Mouse (Mus musculus) cerebellum, adult 2 months (tissue): ENCODE measurements at regions not wholly inside any gene's neighbourhood (a gene's known extent, or its start where the extent isn't known, plus 50 kb on each side); places are given as distances from the start of the nearest gene placed in this dataset.

Experiments used
- DNase-seq, 2 experiments: peaks; one replicate each; pipeline ENCODE4 v3.0.0; 2021
- H3K27ac ChIP-seq: fragments of 200-500 bp; 2 replicates; pipeline ENCODE4 v1.5.1; 2012; ENCODE audit warnings: low read length, control low read depth, inconsistent platforms; ENCODE audit not compliant: insufficient read depth
- H3K27me3 ChIP-seq: fragments of 200-500 bp; 2 replicates; pipeline ENCODE4 v1.6.1; 2012; ENCODE audit warnings: inconsistent platforms, mild to moderate bottlenecking, low read length, moderate library complexity; ENCODE audit not compliant: control insufficient read depth, insufficient read depth
- H3K4me1 ChIP-seq: fragments of 200-500 bp; 2 replicates; pipeline ENCODE4 v1.6.1; 2011; ENCODE audit warnings: low read length; ENCODE audit not compliant: control insufficient read depth, insufficient read depth
- H3K4me3 ChIP-seq: fragments of 200-500 bp; replicated peaks from 2 replicates; pipeline ENCODE3; 2011; ENCODE audit warnings: mild to moderate bottlenecking, low read depth, low read length, control low read depth; ENCODE audit not compliant: insufficient read depth
- CTCF ChIP-seq: fragments of 200-500 bp; IDR thresholded peaks from 2 replicates; pipeline ENCODE4 v1.5.1; 2011; ENCODE audit warnings: low read depth, mild to moderate bottlenecking, control low read depth, low read length, moderate library complexity, borderline replicate concordance; ENCODE audit not compliant: insufficient read depth
- POLR2A ChIP-seq: fragments of 200-500 bp; IDR thresholded peaks from 2 replicates; pipeline ENCODE4 v1.6.1; 2011; ENCODE audit warnings: low read length, control low read depth, borderline replicate concordance; ENCODE audit not compliant: insufficient read depth
- WGBS: fragments of 180-500 bp; shearing (Covaris S2); methylation state at CpG from one replicate; pipeline ENCODE4 v1.1.7; 2018; 5-methylcytosine and 5-hydroxymethylcytosine counted together

GRCm38 (mm10) chr6:43829903-43830302 lies 163.8 kb upstream of the Tpk1 start:
- DNase-seq: no peak
- Histone ChIP-seq H3K4me1 (no peaks in the 10 kb centered on the region), H3K4me3 (no peak overlapping the region), H3K27me3 (no peaks in the 10 kb centered on the region), H3K27ac (no peak overlapping the region)
- no peak for TF ChIP-seq CTCF
- no peak for TF ChIP-seq POLR2A
- 53% methylated on average over 3 of the region's 3 CpGs for WGBS
